Mouse (Mus musculus) kidney, embryonic 16.5 days (tissue): Measurements from ENCODE around the gene Pah. TPM values are rescaled to one million over a fixed set of nuclear protein-coding genes. Genes with fewer than 3 reads are reported as not detected.

Experiments used
- ATAC-seq: fragments of 200-750 bp; cut with Nextera tagmentation; 2 replicates; pipeline ENCODE4 v1.8.0; 2017; ENCODE audit warnings: moderate TSS enrichment; ENCODE audit not compliant: low FRiP score, low TSS enrichment
- H3K27ac ChIP-seq: fragments of 300-500 bp; sonication (generic); 2 replicates; pipeline ENCODE4 v1.5.1; 2014; ENCODE audit warnings: low read length
- H3K27me3 ChIP-seq: fragments of 300-500 bp; sonication (generic); 2 replicates; pipeline ENCODE4 v1.6.1; 2014; ENCODE audit warnings: low read length, control low read depth, mixed read lengths; ENCODE audit not compliant: insufficient read depth
- H3K36me3 ChIP-seq: fragments of 300-500 bp; sonication (generic); 2 replicates; pipeline ENCODE4 v1.6.1; 2014; ENCODE audit warnings: low read length, control low read depth, mixed read lengths; ENCODE audit not compliant: insufficient read depth
- H3K4me1 ChIP-seq: fragments of 300-500 bp; sonication (generic); 2 replicates; pipeline ENCODE4 v1.6.1; 2014; ENCODE audit warnings: low read length, control low read depth, mixed read lengths; ENCODE audit not compliant: insufficient read depth
- H3K4me2 ChIP-seq: fragments of 300-500 bp; sonication (generic); replicated peaks from 2 replicates; pipeline ENCODE4 v1.6.1; 2014; ENCODE audit warnings: low read depth, low read length
- H3K4me3 ChIP-seq: fragments of 300-500 bp; sonication (generic); 2 replicates; pipeline ENCODE4 v1.5.1; 2014; ENCODE audit warnings: mild to moderate bottlenecking, low read length
- H3K9ac ChIP-seq: fragments of 300-500 bp; sonication (generic); replicated peaks from 2 replicates; pipeline ENCODE4 v1.6.1; 2014; ENCODE audit warnings: low read length
- H3K9me3 ChIP-seq: fragments of 300-500 bp; sonication (generic); 2 replicates; pipeline ENCODE4 v1.6.1; 2016; ENCODE audit warnings: low read length, control low read depth
- WGBS: fragments of 180-500 bp; shearing (Covaris S2); extraction: QIAGEN DNeasy Blood & Tissue Kit; methylation state at CpG from one replicate; pipeline ENCODE4 v1.1.7; 2014; 5-methylcytosine and 5-hydroxymethylcytosine counted together
- polyA plus RNA-seq: library from polyadenylated mRNA; unstranded; fragments of >200 nt; fragmentation: Nextera tagmentation; extraction: Ambion mirVana; gene quantifications from 2 replicates; pipeline ENCODE4 v1.2.1, GENCODE M21; 2015

Pah gene
- polyA plus RNA-seq, 1 experiment from 2014 or later: 8.3 TPM

DNA sequence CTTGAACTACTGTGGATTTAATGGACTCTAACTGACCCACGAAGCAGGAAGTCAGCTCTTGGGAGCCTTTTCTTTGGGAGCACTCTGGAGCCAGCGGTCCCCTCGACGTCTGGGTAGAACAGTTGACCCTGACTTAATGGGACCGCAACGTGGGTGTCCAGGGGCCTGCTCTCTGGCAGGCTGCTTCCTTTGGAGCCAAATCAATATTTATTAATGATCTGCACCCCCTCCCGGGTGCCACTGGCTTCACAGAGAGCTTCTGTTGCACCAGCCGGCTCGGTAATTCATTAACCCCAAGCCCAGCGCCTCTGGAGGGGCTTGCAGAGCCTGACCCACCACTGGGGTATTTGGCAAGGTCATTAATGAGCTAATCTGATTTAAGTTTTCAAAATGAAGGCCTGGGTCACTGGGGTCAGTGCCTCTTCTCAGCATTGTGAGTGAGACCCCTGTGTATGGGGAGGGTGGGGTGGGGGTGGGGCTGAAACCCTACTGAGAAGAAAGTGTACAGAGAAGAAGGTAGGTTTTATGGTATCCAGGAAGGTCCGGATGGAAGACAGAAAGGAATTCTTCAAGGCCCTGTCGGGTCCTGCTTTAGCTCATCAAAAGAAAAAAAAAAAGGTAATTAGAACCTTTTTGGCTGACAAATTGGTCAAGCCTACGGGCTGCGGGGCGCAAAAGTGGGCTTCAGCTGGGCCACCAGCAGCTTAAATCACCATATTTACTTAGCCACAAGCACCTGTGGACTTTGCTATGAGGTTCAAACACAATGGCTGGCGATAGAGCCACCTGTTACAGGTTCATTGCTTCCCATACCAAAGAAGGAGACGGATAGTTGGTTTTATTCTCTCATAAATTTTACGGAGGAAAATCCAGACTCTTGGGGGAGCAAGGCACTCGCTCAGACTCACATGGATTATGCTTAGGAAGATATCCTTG is 25.0 kb downstream of the Pah start:
- no peak overlapping the region for H3K4me3 ChIP-seq
- H3K36me3 ChIP-seq: no peaks in the 10 kb centered on the region
- H3K27ac ChIP-seq: peak overlapping the region; percentile 61
- H3K4me2 ChIP-seq: 0 out of 2 replicates have a peak overlapping the region, but pooled peaks have one; percentile 7
- no peaks in the 10 kb centered on the region for H3K9me3 ChIP-seq
- H3K9ac ChIP-seq: no peak overlapping the region
- 37% methylated on average over 19 of the region's 19 CpGs for WGBS
- ATAC-seq: peak; percentile 73
- H3K27me3 ChIP-seq: no peaks in the 10 kb centered on the region
- H3K4me1 ChIP-seq: 0 out of 2 replicates have a peak, but pooled peaks cover 3% of the 10 kb centered on the region

DNA sequence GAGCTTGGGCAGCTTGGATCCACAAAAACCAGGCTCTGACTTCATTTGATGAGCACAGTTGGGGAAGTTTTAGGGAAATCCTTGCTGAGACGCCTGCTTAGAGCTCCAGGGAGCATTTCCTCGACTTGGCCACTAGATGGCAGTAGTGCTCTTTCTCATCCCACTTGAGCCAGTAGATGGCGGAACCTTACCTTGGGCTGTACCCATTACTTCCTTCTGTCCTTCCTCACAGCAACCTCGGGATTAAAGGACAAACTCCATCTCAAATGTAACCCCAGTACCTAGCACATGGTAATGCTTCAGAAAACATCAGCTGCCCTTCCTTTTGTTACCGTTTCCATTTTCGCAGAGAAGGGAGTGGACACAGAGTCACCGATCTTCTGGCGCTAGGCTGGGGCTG is 31.1 kb downstream of the Pah start:
- peak; percentile 44; the same call in 1 of the 2 replicates for ATAC-seq
- H3K9me3 ChIP-seq: no peaks in the 10 kb centered on the region
- H3K36me3 ChIP-seq: no peaks in the 10 kb centered on the region
- WGBS: 33% methylated on average over 8 of the region's 8 CpGs
- H3K4me2 ChIP-seq: peak overlapping the region; percentile 22; the same call in 1 of the 2 replicates
- H3K27ac ChIP-seq: no peak overlapping the region
- H3K9ac ChIP-seq: no peak overlapping the region
- no peak overlapping the region for H3K4me3 ChIP-seq
- 0 out of 2 replicates have a peak, but pooled peaks cover 2% of the 10 kb centered on the region for H3K27me3 ChIP-seq
- no peaks in the 10 kb centered on the region for H3K4me1 ChIP-seq

DNA sequence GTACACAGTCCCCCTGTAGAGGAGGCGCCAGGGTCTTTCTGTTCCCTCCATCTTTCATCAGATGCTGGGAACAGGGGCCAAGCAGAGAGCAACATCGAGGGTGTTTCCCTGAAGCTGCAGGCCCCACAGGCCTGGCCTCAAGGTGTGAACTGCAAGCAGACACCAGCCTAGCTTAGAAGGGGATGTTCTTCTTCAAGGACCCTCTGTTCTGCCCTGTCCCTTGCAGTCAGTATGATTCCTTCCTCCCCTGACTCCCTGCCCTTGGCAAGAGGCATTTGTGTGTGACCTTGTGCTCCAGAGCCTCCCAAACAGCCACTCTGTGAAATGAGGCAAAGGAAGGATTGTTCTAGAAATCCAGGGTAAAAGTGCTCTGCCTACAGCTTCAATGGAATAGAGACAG is 34.8 kb downstream of the Pah start:
- 0 out of 2 replicates have a peak, but pooled peaks cover 2% of the 10 kb centered on the region for H3K27me3 ChIP-seq
- WGBS: 33% methylated on average over 2 of the region's 2 CpGs
- no peak overlapping the region for H3K4me2 ChIP-seq

DNA sequence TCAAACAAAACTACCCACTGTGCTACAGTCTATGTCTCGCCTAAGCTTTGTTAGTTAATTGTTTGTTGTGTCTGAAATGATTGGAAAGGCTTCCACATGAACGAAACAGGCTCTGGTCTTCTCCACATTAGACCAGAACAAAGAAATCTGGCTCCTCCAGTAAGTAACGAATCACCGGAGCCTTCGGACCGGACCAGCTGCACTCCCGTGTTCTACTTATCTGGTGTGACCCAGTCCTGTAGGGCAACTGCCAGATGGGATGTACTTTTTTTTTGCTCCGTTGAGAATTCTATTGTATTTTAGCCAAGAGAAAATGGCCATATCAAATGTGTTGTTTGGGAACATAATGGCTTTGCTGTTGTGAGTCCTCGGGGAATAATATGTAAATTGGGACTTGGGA is 42.2 kb downstream of the Pah start:
- Histone ChIP-seq H3K4me2 (no peak overlapping the region), H3K4me1 (no peaks in the 10 kb centered on the region), H3K4me3 (no peak overlapping the region), H3K27ac (no peak overlapping the region), H3K36me3 (no peaks in the 10 kb centered on the region), H3K9ac (no peak overlapping the region), H3K9me3 (no peaks in the 10 kb centered on the region), H3K27me3 (no peaks in the 10 kb centered on the region)
- WGBS: 84% methylated on average over 9 of the region's 9 CpGs
- no peak for ATAC-seq

More for the DNA sequence above, 34.8 kb downstream of the Pah start:
- Histone ChIP-seq H3K27ac (no peak overlapping the region), H3K9ac (no peak overlapping the region), H3K4me1 (no peaks in the 10 kb centered on the region), H3K9me3 (no peaks in the 10 kb centered on the region), H3K4me3 (no peak overlapping the region), H3K36me3 (no peaks in the 10 kb centered on the region)
- ATAC-seq: no peak

DNA sequence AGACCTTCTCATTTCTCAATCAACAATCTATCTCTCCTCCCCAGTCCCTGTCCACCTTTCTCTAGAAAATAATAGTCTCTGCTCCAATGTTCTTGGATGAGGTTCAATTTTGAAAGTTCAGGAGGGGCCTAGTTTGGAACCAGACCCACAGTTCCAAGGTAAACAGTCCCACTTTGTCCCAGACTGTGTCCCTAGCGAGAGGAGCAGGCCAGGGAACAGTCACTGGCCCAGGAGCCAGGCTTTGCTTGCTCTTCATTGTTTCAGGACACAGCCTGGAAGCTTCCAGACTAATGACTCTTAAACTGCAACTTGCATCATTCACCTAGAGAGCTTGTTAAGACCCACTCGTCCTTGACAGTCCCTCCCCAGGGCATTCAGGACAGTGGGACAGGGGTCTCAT is 44.1 kb downstream of the Pah start:
- ATAC-seq: no peak
- Histone ChIP-seq H3K9ac (no peak overlapping the region), H3K9me3 (no peaks in the 10 kb centered on the region), H3K4me2 (no peak overlapping the region), H3K36me3 (no peaks in the 10 kb centered on the region), H3K4me3 (no peak overlapping the region), H3K27me3 (no peaks in the 10 kb centered on the region), H3K4me1 (no peaks in the 10 kb centered on the region), H3K27ac (no peak overlapping the region)
- WGBS: 53% methylated on average over 2 of the region's 2 CpGs

DNA sequence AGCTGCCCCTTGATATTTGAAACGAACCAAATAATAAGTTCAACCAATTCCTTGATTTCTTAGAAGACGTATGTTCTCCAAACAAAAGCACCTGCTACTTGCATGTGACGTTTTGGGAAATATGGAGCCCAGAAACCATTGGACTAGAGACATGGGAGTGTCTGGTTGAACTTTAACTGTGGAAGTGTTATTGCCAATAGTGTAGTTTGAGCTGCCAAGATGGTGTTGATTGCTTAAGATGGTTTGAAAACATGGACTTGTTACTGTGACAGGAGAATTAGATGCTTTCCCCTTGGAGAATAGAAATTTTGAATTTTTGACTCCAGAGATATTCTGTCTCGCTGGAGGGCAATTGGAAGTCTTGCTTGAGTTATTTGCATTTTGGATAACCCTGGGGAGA is 50.9 kb downstream of the Pah start:
- 78% methylated on average over 4 of the region's 4 CpGs for WGBS
- ATAC-seq: no peak
- H3K9me3 ChIP-seq: peaks cover 4% of the 10 kb centered on the region; the same call in 1 of the 2 replicates
- no peak overlapping the region for H3K4me2 ChIP-seq
- no peak overlapping the region for H3K4me3 ChIP-seq
- no peaks in the 10 kb centered on the region for H3K27me3 ChIP-seq
- no peaks in the 10 kb centered on the region for H3K36me3 ChIP-seq
- no peak overlapping the region for H3K9ac ChIP-seq
- H3K27ac ChIP-seq: no peak overlapping the region
- no peaks in the 10 kb centered on the region for H3K4me1 ChIP-seq

DNA sequence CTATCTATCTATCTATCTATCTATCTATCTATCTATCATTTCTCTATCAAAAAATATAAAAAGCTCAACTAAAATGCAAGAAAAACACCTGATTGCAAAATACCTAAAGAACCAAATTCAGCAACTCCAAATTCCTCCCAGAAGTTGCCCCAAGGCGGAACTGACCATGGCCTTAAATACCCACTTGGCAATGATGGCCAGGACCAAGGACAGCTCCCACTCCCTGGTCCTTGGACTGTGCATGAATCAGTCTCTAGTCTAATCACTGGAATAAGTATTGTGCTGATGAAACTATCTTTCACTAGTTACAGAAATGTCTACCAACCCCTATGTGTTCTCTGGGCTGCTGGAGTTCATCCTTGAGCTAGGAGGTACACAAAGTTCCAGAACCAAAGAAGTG is 65.1 kb downstream of the Pah start:
- Histone ChIP-seq H3K4me2 (no peak overlapping the region), H3K9me3 (no peaks in the 10 kb centered on the region), H3K4me3 (no peak overlapping the region), H3K27me3 (no peaks in the 10 kb centered on the region), H3K4me1 (no peaks in the 10 kb centered on the region), H3K36me3 (no peaks in the 10 kb centered on the region), H3K27ac (no peak overlapping the region), H3K9ac (no peak overlapping the region)
- 63% methylated on average over 1 of the region's 1 CpGs for WGBS
- ATAC-seq: no peak

DNA sequence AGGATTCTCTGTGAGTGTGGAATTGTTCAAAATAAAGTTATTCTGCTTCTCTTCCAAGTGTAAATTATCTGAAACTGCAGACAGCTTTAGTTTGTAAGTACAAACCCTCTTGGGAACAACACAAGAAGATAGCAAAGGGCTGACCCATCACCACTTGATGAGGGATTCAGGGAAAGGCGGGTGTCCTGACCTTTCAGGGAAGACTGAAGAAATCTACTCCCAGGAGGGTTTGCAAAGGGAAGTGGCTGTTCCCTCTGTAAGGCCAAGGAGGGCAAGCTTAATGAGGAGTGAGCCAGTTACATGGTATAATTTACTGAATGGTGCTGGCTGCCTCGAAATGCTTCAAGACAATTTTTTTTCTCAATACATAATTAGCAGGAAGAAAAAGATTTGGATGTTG is 72.3 kb downstream of the Pah start:
- no peaks in the 10 kb centered on the region for H3K9me3 ChIP-seq
- no peaks in the 10 kb centered on the region for H3K36me3 ChIP-seq
- 21% methylated on average over 2 of the region's 2 CpGs for WGBS
- no peak overlapping the region for H3K4me3 ChIP-seq
- H3K4me2 ChIP-seq: no peak overlapping the region
- no peak for ATAC-seq
- no peaks in the 10 kb centered on the region for H3K4me1 ChIP-seq
- H3K27me3 ChIP-seq: no peaks in the 10 kb centered on the region
- H3K9ac ChIP-seq: no peak overlapping the region
- H3K27ac ChIP-seq: no peak overlapping the region

DNA sequence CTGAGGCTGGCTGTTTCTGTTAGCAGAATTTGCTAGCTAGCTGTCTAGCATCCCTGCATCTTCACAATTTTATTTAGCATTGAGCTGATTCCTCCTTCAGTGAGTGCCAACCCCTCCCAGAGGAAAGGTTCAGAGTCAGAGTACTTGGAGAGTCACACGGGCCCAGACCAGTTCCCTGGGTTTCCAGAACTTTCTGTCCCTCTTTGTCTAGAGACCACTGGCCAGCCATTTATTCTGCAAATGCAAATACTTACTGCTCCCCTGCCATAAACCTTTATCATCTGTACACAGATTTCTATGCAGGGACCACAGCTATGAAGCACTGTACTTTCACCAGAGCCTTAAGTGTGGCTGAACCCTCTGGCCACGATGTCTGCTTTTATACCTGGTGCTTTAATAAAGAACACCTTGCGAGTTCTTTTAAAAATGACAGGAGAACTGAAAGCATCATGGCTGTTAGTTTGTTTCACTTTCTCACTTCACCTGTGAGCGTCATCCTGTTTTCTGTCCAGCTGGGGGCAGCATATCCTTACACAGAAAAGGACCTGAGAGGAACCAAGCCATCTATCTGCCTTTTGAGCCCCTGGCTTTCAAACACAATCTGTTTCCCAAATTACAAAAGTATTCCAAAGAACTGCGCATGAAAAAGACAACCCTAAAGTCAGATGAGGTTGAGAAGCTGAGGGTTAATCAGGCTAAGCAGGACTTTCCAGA is 74.9 kb downstream of the Pah start:
- no peak for ATAC-seq
- H3K4me3 ChIP-seq: no peak overlapping the region

More for the DNA sequence above, 74.9 kb downstream of the Pah start:
- H3K36me3 ChIP-seq: no peaks in the 10 kb centered on the region
- H3K9ac ChIP-seq: no peak overlapping the region
- WGBS: 47% methylated on average over 5 of the region's 5 CpGs
- no peaks in the 10 kb centered on the region for H3K9me3 ChIP-seq
- no peak overlapping the region for H3K27ac ChIP-seq
- H3K4me2 ChIP-seq: no peak overlapping the region
- no peaks in the 10 kb centered on the region for H3K4me1 ChIP-seq
- H3K27me3 ChIP-seq: no peaks in the 10 kb centered on the region
